ENCODE assay signal across 19 mouse cellular contexts in the genomic region with DNA sequence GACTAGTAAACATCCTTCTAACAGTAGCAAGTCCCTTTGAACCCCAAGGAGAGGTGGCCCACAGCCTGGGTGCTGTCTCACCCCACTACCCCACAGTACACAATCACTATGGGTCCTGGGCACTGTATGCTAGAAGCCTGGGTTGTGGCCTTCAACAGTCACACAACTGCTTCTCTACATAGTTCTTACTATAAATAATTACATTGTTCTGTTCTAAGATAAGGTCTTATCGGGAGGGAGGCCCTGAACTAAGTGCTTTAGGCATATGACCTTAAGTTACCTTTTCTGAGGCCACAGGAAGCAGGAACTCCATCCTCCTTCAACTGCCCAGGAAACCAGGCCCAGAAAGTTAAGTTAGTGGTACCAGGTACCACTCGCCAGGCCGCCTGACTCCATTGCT. TPM values are rescaled to one million over a fixed set of nuclear protein-coding genes. Genes with fewer than 3 reads are reported as not detected.
A peak's percentile ranks its signal among the peaks of the same experiment; 100 is the strongest.
DNase-seq lines count a peak whose midpoint lies in the region; ATAC-seq and TF ChIP-seq lines count a peak whose summit lies in the region.
"Had no signal": no experiment of that assay in that cellular context is flagged by ENCODE, and none has a peak within 500 bp of the region (broad histone marks: within the 10 kb centered on the region; RNA-seq: fewer than 3 reads in every experiment).

No protein-coding gene starts in this region.

- no peaks in the 10 kb centered on the region for H3K27me3 ChIP-seq in heart, embryonic 12.5 days (replicated peaks)
- H3K27me3 ChIP-seq in embryonic facial prominence, embryonic 10.5 days (replicated peaks; ENCODE audit: low read depth, poor library complexity, severe bottlenecking) = no peaks in the 10 kb centered on the region
- no peaks in the 10 kb centered on the region for H3K27me3 ChIP-seq in stomach, embryonic 14.5 days (ENCODE audit: control insufficient read depth, insufficient read depth, low read length)
- no peaks in the 10 kb centered on the region for H3K27me3 ChIP-seq in forebrain, embryonic 15.5 days
- H3K27me3 ChIP-seq: forebrain, embryonic 12.5 days; intestine, embryonic 15.5 days; limb, embryonic 13.5 days; liver, embryonic 15.5 days; midbrain, embryonic 13.5 days had no signal

- TF ChIP-seq POLR2A in lung, adult 2 months (IDR thresholded peaks at IDR 0.05; ENCODE audit: borderline replicate concordance, extremely low read depth, low read depth, low read length) = no peak

- H3K9ac ChIP-seq in heart, embryonic 12.5 days = no peak overlapping the region
- no peak overlapping the region for H3K9ac ChIP-seq in stomach, embryonic 14.5 days (replicated peaks; ENCODE audit: low read depth, low read length)
- H3K9ac ChIP-seq in forebrain, embryonic 15.5 days (replicated peaks) = no peak overlapping the region
- H3K9ac ChIP-seq: forebrain, embryonic 12.5 days; hindbrain, embryonic 14.5 days; intestine, embryonic 15.5 days; limb, embryonic 13.5 days; liver, embryonic 15.5 days; midbrain, embryonic 13.5 days had no signal

- 9% methylated on average over 3 of the region's 3 CpGs for WGBS in heart, embryonic 12.5 days
- WGBS in lung, adult 2 months = 43% methylated on average over 3 of the region's 3 CpGs
- 86% methylated on average over 3 of the region's 3 CpGs for WGBS in embryonic facial prominence, embryonic 10.5 days
- 69% methylated on average over 3 of the region's 3 CpGs for WGBS in stomach, embryonic 14.5 days
- WGBS in forebrain, embryonic 15.5 days = 91% methylated on average over 3 of the region's 3 CpGs

- no peaks in the 10 kb centered on the region for H3K36me3 ChIP-seq in heart, embryonic 12.5 days
- H3K36me3 ChIP-seq in embryonic facial prominence, embryonic 10.5 days (replicated peaks) = 0 out of 2 replicates have a peak, but pooled peaks cover 7% of the 10 kb centered on the region
- no peaks in the 10 kb centered on the region for H3K36me3 ChIP-seq in stomach, embryonic 14.5 days (ENCODE audit: control insufficient read depth, insufficient read depth, low read length)
- H3K36me3 ChIP-seq in forebrain, embryonic 15.5 days = no peaks in the 10 kb centered on the region
- H3K36me3 ChIP-seq: forebrain, embryonic 12.5 days; intestine, embryonic 15.5 days; limb, embryonic 13.5 days; liver, embryonic 15.5 days; midbrain, embryonic 13.5 days had no signal

- DNase-seq in heart, postnatal 4 days = no peak
- DNase-seq in lung, adult 2 months = peak; percentile 27
- no peak for DNase-seq in lung, postnatal 4 days
- no peak for DNase-seq in embryonic facial prominence, embryonic 10.5 days (ENCODE audit: low spot score)
- no peak for DNase-seq in cerebellum, postnatal 36 days
- DNase-seq: adrenal gland, postnatal 36 days; cerebellum, adult 8-10 months; gastrocnemius, postnatal 10 days; layer of hippocampus, postnatal 36 days had no signal

- no peak for TF ChIP-seq CTCF in lung, adult 2 months (IDR thresholded peaks at IDR 0.05; ENCODE audit: insufficient read depth, low read length)

- no peaks in the 10 kb centered on the region for H3K9me3 ChIP-seq in heart, embryonic 12.5 days (replicated peaks)
- no peaks in the 10 kb centered on the region for H3K9me3 ChIP-seq in embryonic facial prominence, embryonic 10.5 days
- H3K9me3 ChIP-seq in stomach, embryonic 14.5 days (ENCODE audit: control insufficient read depth, low read depth, low read length) = no peaks in the 10 kb centered on the region
- no peaks in the 10 kb centered on the region for H3K9me3 ChIP-seq in forebrain, embryonic 15.5 days
- H3K9me3 ChIP-seq: forebrain, embryonic 12.5 days; intestine, embryonic 15.5 days; limb, embryonic 13.5 days; liver, embryonic 15.5 days; midbrain, embryonic 13.5 days had no signal

- H3K27ac ChIP-seq in heart, embryonic 12.5 days (ENCODE audit: poor library complexity, severe bottlenecking) = peak overlapping the region; percentile 66
- H3K27ac ChIP-seq in embryonic facial prominence, embryonic 10.5 days (replicated peaks) = 0 out of 2 replicates have a peak overlapping the region, but pooled peaks have one; percentile 12
- H3K27ac ChIP-seq in stomach, embryonic 14.5 days (ENCODE audit: low read length) = no peak overlapping the region
- no peak overlapping the region for H3K27ac ChIP-seq in forebrain, embryonic 15.5 days (replicated peaks)
- H3K27ac ChIP-seq: forebrain, embryonic 12.5 days; hindbrain, embryonic 14.5 days; intestine, embryonic 15.5 days; layer of hippocampus, adult 2 months; limb, embryonic 13.5 days; liver, embryonic 15.5 days; midbrain, embryonic 13.5 days had no signal

- peaks cover 80% of the 10 kb centered on the region for H3K4me1 ChIP-seq in heart, embryonic 12.5 days (replicated peaks)
- H3K4me1 ChIP-seq in lung, adult 2 months (ENCODE audit: control insufficient read depth, insufficient read depth, low read length) = peaks cover 50% of the 10 kb centered on the region
- H3K4me1 ChIP-seq in embryonic facial prominence, embryonic 10.5 days = peaks cover 25% of the 10 kb centered on the region
- 0 out of 2 replicates have a peak, but pooled peaks cover 5% of the 10 kb centered on the region for H3K4me1 ChIP-seq in stomach, embryonic 14.5 days (ENCODE audit: control insufficient read depth, insufficient read depth, low read length)
- H3K4me1 ChIP-seq in forebrain, embryonic 15.5 days = peaks cover 5% of the 10 kb centered on the region; the same call in 1 of the 2 replicates

- 0 out of 2 replicates have a peak, but pooled peaks have one; percentile 23 for ATAC-seq in heart, embryonic 12.5 days (ENCODE audit: insufficient number of reproducible peaks, low FRiP score)
- 0 out of 2 replicates have a peak, but pooled peaks have one; percentile 23 for ATAC-seq in stomach, embryonic 14.5 days (ENCODE audit: insufficient number of reproducible peaks, insufficient read depth, low FRiP score, low read depth)
- no peak for ATAC-seq in forebrain, embryonic 15.5 days (replicated peaks)
- ATAC-seq: intestine, embryonic 15.5 days; midbrain, embryonic 13.5 days had no signal

- no peak overlapping the region for H3K4me3 ChIP-seq in heart, embryonic 12.5 days
- no peak overlapping the region for H3K4me3 ChIP-seq in lung, adult 2 months (replicated peaks; ENCODE audit: extremely low read depth, low read depth, low read length)
- H3K4me3 ChIP-seq in embryonic facial prominence, embryonic 10.5 days = no peak overlapping the region
- H3K4me3 ChIP-seq in stomach, embryonic 14.5 days (ENCODE audit: low read depth, low read length) = no peak overlapping the region
- H3K4me3 ChIP-seq in forebrain, embryonic 15.5 days = no peak overlapping the region
- H3K4me3 ChIP-seq: forebrain, embryonic 12.5 days; intestine, embryonic 15.5 days; layer of hippocampus, adult 2 months; limb, embryonic 13.5 days; liver, embryonic 15.5 days; midbrain, embryonic 13.5 days had no signal

- peak overlapping the region; percentile 23 for H3K4me2 ChIP-seq in heart, embryonic 12.5 days
- no peak overlapping the region for H3K4me2 ChIP-seq in stomach, embryonic 14.5 days (replicated peaks; ENCODE audit: low read depth, low read length)
- no peak overlapping the region for H3K4me2 ChIP-seq in forebrain, embryonic 15.5 days (replicated peaks)
- H3K4me2 ChIP-seq: forebrain, embryonic 12.5 days; hindbrain, embryonic 14.5 days; intestine, embryonic 15.5 days; limb, embryonic 13.5 days; liver, embryonic 15.5 days; midbrain, embryonic 13.5 days had no signal

RNA-seq across cellular contexts. Expression of gene Col4a1, which starts 21.9 kb away (rescaled TPM):
- 240 and 249 TPM in 2 replicates for polyA plus RNA-seq in heart, embryonic 12.5 days (2016; fragmentation: Nextera tagmentation; extraction: Ambion mirVana)
- 1,000 to 10,000 TPM; 1,026 to 1,084 TPM for total RNA-seq in heart, postnatal 4 days (2021)
- polyA plus RNA-seq in lung, adult 2 months (2012; rRNA removed) = 556 and 580 TPM in 2 replicates
- 128 and 138 TPM in 2 replicates for polyA plus RNA-seq in embryonic facial prominence, embryonic 10.5 days (2016; fragmentation: Nextera tagmentation; extraction: Ambion mirVana)
- 216 and 233 TPM in 2 replicates for polyA plus RNA-seq in stomach, embryonic 14.5 days (2014; fragmentation: Nextera tagmentation; extraction: Ambion mirVana)
- polyA plus RNA-seq in forebrain, embryonic 15.5 days (2015; fragmentation: Nextera tagmentation; extraction: Ambion mirVana) = 61.4 and 67.6 TPM in 2 replicates

RNA-seq across cellular contexts. Expression of gene Col4a2, which starts 21.9 kb away (rescaled TPM):
- 117 and 129 TPM in 2 replicates for polyA plus RNA-seq in heart, embryonic 12.5 days (2016; fragmentation: Nextera tagmentation; extraction: Ambion mirVana)
- total RNA-seq in heart, postnatal 4 days (2021) = 100 to 1,000 TPM; 558 to 588 TPM
- 219 and 237 TPM in 2 replicates for polyA plus RNA-seq in lung, adult 2 months (2012; rRNA removed)
- polyA plus RNA-seq in embryonic facial prominence, embryonic 10.5 days (2016; fragmentation: Nextera tagmentation; extraction: Ambion mirVana) = 51.8 and 54.7 TPM in 2 replicates
- polyA plus RNA-seq in stomach, embryonic 14.5 days (2014; fragmentation: Nextera tagmentation; extraction: Ambion mirVana) = 57.1 and 63.8 TPM in 2 replicates
- 28.7 and 32.4 TPM in 2 replicates for polyA plus RNA-seq in forebrain, embryonic 15.5 days (2015; fragmentation: Nextera tagmentation; extraction: Ambion mirVana)

Comparison
In these comparisons a context has a peak if more than half of its experiments do, and no peak if none do; other contexts are left out.
1. H3K27ac ChIP-seq: peak in heart, embryonic 12.5 days (single experiment) and embryonic facial prominence, embryonic 10.5 days (single experiment); none in stomach, embryonic 14.5 days (single experiment) and forebrain, embryonic 15.5 days (single experiment).